Mouse (Mus musculus) right cerebral cortex, postnatal 14 days (tissue): ENCODE measurements around the gene Cryab.

Experiments used
- DNase-seq: peaks from one replicate; pipeline ENCODE4 v3.0.0; 2022

Cryab gene

GRCm38 (mm10) chr9:50751323-50751722 is at the start of gene Cryab:
Gene Cryab, plus strand, starts transcription at chr9:50751325.
- no peak for DNase-seq

DNA sequence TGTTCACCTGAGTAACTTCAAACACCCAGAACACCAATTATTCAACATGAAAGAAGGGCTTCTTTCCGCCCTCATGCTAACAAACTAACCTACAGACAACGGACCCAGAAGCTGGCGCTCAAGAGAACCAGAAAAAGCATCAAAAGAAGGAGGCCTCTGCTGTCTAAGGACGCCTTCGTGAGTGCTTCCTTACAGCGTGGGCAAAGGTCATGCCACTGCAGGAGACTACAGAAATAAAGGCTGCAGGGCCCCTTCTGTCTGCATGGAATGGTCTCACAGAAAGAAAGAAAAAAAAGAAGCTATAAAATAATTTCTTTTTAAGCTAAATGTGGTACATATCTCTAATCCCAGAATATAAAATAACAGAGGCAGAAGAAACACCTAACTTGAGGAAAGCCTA is 46.2 kb upstream of the Cryab start:
- no peak for DNase-seq

DNA sequence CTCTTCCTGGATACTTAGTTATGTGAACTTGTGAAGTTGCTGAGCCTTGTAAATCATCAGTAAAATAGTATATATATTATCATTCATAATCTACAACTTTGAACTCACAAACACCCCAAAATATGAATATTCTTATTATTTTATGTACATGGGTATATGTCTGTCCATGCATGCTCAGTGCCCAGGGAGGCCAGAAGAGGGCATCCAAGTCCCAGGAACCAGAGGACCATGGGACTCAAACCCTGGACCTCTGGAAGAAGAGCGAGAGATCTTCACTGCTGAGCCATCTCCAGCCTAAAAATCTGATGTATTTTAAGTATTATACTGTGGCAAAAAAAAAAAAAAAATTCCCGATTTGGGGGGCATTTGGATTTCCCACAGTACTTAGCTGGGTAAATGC is 42.0 kb upstream of the Cryab start:
- DNase-seq: peak; percentile 35

GRCm38 (mm10) chr9:50711337-50711736 is 39.8 kb upstream of the Cryab start:
- no peak for DNase-seq

DNA sequence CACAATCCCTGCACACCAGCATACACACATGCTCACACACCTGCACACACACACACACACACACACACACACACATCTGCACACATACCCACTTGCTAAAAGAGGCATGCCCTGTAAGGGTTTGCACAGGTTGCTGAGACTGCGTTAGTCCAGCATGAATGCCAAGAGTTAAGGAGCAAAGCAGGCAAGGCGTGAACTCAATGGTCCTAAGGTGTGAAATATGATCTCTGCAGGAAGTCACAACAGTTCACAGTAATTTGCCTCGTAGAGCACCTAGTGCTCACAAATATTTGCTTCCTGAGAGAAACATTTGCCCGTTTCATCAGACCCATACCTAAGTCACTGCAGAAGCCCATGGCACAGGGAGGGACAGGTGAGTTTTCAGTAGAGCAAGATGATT is 36.9 kb upstream of the Cryab start:
- DNase-seq: no peak

- no peak for DNase-seq
Observed at GRCm38 (mm10) chr9:50718878-50719277, 32.2 kb upstream of the Cryab start.

GRCm38 (mm10) chr9:50721061-50721460 is 30.1 kb upstream of the Cryab start:
- no peak for DNase-seq

GRCm38 (mm10) chr9:50722451-50722911 is 28.6 kb upstream of the Cryab start:
- no peak for DNase-seq

GRCm38 (mm10) chr9:50723406-50723805 is 27.7 kb upstream of the Cryab start:
- DNase-seq: peak; percentile 69

GRCm38 (mm10) chr9:50724147-50724546 is 27.0 kb upstream of the Cryab start:
- DNase-seq: no peak

- no peak for DNase-seq
Observed at GRCm38 (mm10) chr9:50724661-50725330, 26.3 kb upstream of the Cryab start.

DNA sequence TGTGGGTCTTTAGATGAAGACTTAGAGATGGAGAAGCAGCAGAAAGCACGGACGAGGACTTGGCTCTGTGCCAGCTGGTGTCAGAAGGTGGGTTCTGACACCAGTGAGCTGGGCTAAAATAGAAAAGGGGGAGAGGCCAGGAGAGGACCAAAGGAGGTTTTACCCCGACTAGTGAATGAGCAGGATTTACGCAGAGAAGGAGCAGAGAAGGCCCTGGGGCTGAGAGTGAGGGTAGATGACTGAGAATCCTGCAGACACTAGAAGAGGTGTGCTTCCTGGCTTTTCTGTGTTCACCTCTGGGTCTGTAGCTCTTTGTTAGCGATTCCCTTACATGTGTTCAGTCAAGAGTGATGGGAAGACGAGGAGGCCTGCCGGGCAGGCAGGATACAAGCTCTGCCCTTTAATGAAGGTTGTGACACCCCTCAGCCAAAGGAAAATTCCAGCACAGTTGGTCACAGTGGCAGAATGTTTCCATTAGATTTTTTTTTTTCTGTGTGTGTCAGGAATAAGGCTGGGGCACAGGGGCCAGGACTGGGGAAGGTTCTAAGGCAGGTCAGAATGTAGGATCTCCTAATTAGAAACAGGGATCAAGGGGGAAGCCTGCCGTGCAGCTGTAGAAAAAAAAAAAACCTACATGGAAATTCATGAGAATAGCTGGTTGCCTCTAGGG is 25.1 kb upstream of the Cryab start:
- no peak for DNase-seq

GRCm38 (mm10) chr9:50727171-50727924 is 23.8 kb upstream of the Cryab start:
- peak; percentile 70 for DNase-seq

DNA sequence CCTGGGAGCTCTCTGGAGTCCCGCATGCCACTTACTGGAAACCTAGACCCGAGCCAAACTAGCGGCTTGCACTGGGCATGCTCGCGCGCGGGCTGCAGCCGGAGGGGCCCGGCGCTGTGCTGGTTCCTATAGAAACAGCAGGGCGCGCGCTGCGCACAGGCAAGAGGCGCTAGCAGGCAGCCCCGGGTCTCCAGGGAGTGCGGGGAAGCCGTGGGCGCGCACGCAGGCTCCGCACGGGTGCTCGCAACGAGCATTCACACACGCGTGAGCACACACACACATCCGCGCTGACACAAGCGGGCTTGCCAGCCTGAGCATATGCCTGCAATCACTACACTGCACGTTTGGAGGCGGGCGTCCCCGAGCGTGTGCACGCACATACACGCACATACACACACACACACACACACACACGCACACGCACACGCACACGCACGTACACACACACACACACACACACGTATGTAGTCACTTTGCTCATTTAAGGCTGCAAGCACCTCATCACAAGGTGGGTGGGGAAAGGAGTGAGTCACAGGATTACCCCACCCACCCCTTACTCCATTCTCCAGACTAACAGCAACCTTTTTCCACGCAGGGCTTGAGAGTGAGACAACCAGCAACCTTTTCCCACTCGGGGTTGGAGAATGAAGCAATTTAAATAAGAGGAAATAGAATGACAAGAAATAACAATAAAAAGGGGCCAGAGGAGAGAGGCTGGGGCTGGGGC is 23.0 kb upstream of the Cryab start:
- DNase-seq: peak; percentile 91

DNA sequence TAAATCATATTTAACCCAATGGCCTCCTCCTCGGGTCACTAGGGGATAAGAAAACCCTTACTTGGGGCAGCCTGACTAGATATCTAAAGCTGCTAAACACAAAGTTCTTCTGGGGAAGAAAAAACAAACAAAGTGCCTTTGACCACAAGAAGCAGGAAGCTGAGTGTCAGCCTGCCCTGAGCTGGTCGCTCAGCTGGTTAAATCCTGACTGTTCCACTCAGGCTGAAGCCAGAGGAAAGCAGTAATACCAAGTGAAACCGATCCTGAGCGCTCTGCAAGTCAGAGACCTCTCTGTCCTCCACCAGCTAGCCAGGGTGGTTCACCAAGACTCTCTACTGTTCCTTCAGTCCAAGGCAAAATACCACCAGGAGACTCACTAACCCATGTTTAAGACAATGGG is 21.5 kb upstream of the Cryab start:
- DNase-seq: no peak

DNA sequence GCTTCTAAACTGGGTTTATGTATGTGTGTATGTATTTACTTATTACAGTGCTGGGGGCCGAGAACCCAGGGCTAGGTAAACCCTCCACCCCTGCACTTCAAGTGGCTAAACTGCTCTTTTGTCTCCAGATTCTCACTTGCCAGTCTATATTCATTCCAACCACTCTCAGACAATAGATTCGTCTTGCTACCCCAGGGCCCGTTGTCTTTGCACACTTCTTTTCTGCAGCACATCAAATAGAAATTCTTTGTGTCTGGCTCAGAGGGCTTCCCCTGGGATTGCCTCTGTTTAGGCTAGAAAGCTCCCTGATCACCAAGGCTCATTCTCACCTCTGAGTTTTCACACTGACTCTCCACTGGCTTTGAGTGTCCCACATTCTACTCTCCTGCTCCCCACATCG is 18.6 kb upstream of the Cryab start:
- DNase-seq: no peak

GRCm38 (mm10) chr9:50734989-50735388 is 16.1 kb upstream of the Cryab start:
- DNase-seq: no peak

GRCm38 (mm10) chr9:50738914-50739870 is 11.9 kb upstream of the Cryab start, which contains the start of gene Dixdc1:
Gene Dixdc1, minus strand, starts transcription at chr9:50739517.
- DNase-seq: peak; percentile 88

GRCm38 (mm10) chr9:50740867-50741784 is 10.0 kb upstream of the Cryab start:
- DNase-seq: no peak

DNA sequence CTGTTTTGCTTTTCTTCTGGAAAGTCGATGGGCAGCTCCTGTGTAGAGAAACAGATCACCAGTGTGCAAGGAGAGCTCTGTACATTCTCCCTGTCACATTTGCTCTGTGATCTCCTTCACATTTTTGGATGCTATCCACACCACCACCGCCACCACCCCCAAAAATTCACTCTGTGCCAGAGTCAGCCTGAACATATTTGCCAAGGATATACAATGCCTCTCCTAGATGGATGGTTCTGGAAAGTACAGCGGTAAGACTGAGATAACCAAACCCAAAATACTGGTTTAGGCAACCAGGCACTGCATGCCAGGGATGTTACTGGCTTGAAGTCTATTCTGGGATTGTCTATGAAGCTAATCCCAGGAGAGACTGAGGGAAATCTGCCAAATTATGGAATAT is 8.9 kb upstream of the Cryab start:
- no peak for DNase-seq

DNA sequence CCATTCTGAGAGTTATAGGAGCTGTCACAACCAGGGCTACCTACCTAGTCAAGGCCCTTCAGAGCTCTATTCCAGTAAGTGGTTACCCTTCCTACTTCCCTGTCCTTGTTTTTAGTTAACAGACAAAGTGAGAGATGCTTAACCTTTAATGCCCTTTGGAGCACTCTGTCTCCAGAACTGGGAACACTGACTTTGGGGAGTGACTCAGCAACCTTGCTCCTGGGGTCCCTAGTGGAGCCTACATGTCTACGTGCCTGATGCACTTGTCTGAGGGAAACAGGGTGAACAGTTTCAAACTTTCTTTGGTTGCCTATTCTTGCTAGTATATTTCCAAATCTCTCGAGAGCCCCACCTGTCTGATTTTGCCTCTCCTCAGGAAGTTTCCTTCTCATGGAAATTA is 8.4 kb upstream of the Cryab start:
- DNase-seq: no peak
